Mouse (Mus musculus) neutrophil, adult 83 days (primary cell): ENCODE results near the gene Nova2. TPM values are rescaled to one million over a fixed set of nuclear protein-coding genes. Genes with fewer than 3 reads are reported as not detected.

Source experiments
- total RNA-seq, 2 experiments: library from RNA; stranded (reverse); gene quantifications; one replicate each; pipeline ENCODE4 v1.2.4; 2023

The Nova2 gene
- under 1 TPM in 1 of 2 experiments, not detected in 1; 0.04 TPM for total RNA-seq

DNA sequence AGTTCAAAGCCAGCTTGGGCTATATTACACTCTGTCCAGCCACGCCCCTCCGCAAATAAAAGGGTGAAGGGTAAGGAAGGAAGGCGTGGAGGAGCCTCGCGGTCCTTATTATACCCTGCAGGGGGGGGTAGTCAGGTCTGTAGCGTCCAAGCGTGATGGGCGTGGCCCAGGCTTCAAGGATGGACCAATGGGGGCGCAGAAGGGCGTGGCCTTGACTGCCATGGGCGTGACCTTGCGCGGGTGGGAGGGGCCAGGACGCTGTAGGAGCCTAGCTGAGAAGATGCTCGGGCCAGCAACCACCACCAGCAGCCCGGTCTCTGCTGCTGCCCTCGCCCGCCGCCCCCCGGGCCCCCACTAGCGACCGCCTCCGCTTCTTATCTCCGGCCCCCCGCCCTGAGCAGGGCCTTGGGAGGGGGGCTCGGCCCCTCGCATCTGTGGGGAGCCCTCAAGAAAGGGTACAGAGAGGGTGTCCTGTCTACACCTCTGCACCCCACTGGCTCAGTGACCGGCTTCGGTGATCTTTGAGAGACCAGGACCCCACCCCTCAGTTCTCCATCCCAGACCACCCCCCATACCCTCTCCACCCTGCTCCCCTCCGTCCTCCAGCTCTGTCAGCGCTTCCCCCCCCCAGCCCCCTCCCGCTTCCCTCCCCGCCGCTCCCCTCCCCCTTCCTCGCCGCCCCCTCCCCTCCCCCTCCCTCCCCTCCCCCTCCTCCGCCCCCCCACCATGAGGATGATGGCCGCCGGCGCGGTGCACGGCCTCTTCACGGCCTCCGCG lies at the start of gene Nova2:
Gene Nova2 (plus strand): TSS at position 727 of the 777 bp plus-strand sequence.

DNA sequence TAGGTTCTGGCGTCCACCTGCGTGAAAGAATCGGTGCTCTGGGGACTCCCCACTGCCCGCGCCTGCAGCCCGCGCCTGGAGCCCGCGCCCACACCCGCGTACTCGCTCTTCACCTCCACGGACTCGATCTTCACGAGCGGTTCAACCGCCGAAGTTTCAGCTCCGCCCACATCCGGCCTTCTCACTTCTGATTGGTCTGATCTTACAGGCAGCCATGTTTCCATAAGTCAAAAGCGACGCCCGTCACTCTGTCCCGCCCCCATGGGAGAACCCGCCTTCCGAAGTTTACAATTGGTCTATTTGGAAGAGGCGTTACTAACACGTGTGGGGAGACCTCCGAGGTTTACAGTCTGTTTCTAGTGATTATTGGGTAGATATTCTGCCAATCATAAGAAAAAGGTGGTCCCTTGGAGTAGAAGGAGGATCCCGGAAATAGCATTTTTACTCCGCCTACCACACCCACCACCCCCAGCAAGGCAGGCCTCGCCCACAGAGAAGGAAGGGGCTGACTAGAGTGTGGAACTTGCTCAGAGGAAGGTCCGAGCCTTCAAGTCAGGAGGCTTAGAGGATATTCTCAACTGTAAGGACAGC lies 15.4 kb upstream of the Nova2 start, which contains the start of gene Ccdc61:
Gene Ccdc61 (minus strand): TSS at position 175 of the 591 bp plus-strand sequence.

DNA sequence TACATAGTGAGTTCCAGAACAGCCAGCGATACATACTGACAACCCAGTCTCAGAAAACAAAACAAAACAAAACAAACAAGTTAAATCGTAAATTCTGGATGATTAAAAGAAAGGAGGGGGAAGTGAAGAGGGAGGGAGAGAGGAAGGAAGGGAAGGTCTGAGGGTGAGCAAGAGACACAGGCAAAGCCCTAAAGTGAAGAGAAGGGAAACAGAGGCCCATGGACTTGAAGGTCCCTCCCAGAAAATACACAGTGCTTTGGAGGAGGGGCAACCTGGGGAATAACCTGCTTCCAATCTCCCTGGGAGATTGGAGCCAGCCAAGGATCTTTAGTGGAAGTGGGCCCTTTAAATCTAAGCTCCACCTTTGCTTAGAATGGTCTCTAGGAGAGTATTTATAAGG lies 61.4 kb downstream of the Nova2 start, which contains the start of gene Nanos2:
Gene Nanos2 (plus strand): TSS at position 301 of the 400 bp plus-strand sequence.

DNA sequence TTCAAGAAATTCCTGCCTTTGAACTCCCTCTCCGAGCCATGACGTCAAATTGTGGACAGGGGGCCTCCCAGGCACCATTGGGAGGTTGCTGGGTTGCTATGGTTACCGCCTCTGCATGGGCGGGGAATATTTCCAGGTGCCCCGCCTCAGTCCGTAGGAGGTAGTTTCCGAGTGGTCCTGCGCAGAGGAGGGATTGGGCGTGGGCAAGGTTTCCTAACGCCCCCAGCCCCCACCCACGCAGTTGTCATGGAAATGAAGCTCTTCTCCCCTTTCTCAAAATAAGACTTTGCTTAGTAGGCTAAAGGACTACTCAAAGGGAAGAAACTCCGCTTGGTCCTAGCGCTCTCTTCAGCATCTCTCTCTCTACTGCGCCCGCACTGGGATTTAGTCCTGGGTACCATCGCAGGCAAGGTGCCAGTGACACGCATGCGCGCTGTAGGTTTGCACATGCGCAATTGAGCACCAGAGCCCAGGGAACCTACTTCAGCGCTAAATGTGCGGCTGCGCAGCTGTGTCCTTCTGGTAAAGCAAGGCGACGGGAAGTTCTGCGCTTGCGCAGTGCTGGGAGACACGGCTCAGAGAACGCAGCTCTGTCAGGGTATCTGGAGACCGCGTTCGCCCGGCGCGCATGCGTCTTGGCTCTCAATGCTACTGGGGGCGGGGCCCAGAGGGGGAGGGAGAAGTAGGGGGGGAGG lies 65.1 kb downstream of the Nova2 start, which contains the start of gene Mypop:
Gene Mypop (plus strand): TSS at position 645 of the 695 bp plus-strand sequence.

DNA sequence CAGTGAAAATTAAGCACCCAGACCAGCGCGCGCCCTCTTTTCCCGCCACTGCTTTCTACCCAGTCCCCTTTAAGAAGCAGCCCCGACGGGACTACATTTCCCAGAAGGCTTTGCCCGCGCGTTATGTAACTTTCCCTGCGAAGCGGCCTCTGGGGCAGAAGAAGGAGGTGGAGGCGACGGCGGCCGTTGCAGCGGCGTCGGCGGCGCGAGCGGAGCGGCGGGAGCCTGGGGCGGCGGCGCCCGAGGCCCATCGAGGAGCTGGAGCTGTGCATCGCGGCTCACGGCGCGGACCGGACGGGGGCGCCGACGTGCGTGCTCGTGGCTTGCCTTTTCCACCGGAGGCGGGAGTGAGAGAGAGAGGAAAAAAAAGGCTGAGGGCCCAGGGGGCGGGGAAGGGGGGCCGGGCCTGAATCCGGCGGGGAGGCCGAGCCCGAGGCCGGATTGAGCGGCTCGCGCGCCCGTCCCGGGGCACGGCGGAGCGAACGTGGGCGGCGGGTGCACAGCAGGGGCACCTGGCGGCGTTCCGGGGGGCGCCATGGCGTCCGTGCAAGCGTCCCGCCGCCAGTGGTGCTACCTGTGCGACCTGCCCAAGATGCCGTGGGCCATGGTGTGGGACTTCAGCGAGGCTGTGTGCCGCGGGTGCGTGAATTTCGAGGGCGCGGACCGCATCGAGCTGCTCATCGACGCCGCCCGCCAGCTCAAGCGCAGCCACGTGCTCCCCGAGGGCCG lies 78.4 kb downstream of the Nova2 start, which contains the start of gene Irf2bp1:
Gene Irf2bp1 (plus strand): TSS at position 143 of the 729 bp plus-strand sequence.

Other genes starting within 250 kb of the Nova2 start
- not detected for gene Psg20, start 239.7 kb upstream of the Nova2 start, total RNA-seq
- not detected for gene Psg22, start 207.8 kb upstream of the Nova2 start, total RNA-seq
- gene Psg19, start 127.4 kb upstream of the Nova2 start, total RNA-seq, result not detected
- not detected for gene Psg17, start 104.3 kb upstream of the Nova2 start, total RNA-seq
- gene Mill2, start 85.9 kb upstream of the Nova2 start, total RNA-seq, result not detected
- gene Pglyrp1, start 54.6 kb upstream of the Nova2 start, total RNA-seq, result 1,000 to 10,000 TPM; 1,945 to 1,998 TPM
- 10 to 100 TPM; 12.4 to 17.8 TPM for gene Ccdc61, start 15.5 kb upstream of the Nova2 start, total RNA-seq
- gene Nanos2, start 61.5 kb downstream of the Nova2 start, total RNA-seq, result not detected
- gene Mypop, start 65.4 kb downstream of the Nova2 start, total RNA-seq, result under 1 TPM; 0.24 to 0.35 TPM
- gene Irf2bp1, start 78.2 kb downstream of the Nova2 start, total RNA-seq, result 10 to 100 TPM; 15.4 to 18.3 TPM
- gene Foxa3, start 97.7 kb downstream of the Nova2 start, total RNA-seq, result not detected
- 10 to 100 TPM; 55.4 to 60.6 TPM for gene Sympk, start 98.5 kb downstream of the Nova2 start, total RNA-seq
- not detected for gene Rsph6a, start 128.8 kb downstream of the Nova2 start, total RNA-seq
- 10 to 100 TPM; 13.9 to 23.0 TPM for gene Dmwd, start 150.3 kb downstream of the Nova2 start, total RNA-seq
- 1 to 10 TPM; 4.6 to 7.9 TPM for gene Dmpk, start 158.0 kb downstream of the Nova2 start, total RNA-seq
- 1 to 10 TPM in 1 of 2 experiments, under 1 TPM in 1; 0.35 to 1.1 TPM for gene Six5, start 168.7 kb downstream of the Nova2 start, total RNA-seq
- not detected for gene Gm4969, start 192.5 kb downstream of the Nova2 start, total RNA-seq
- gene Fbxo46, start 194.0 kb downstream of the Nova2 start, total RNA-seq, result 10 to 100 TPM; 16.2 to 16.6 TPM
- gene Qpctl, start 223.4 kb downstream of the Nova2 start, total RNA-seq, result 10 to 100 TPM; 10.4 to 10.8 TPM
- gene Snrpd2, start 223.8 kb downstream of the Nova2 start, total RNA-seq, result 10 to 100 TPM; 44.8 to 49.2 TPM
- not detected for gene Gipr, start 240.2 kb downstream of the Nova2 start, total RNA-seq